Mouse (Mus musculus) olfactory bulb, adult 2 months (tissue): ENCODE results near the gene Pdap1.

Source experiments
- CTCF ChIP-seq: fragments of 200-500 bp; IDR thresholded peaks from 2 replicates; pipeline ENCODE4 v1.5.1; 2012; ENCODE audit warnings: low read depth, mild to moderate bottlenecking, low read length, moderate library complexity; ENCODE audit not compliant: insufficient read depth
- POLR2A ChIP-seq: fragments of 200-500 bp; IDR thresholded peaks from 2 replicates; pipeline ENCODE4 v1.6.1; 2012; ENCODE audit warnings: mild to moderate bottlenecking, low read depth, low read length, moderate library complexity; ENCODE audit not compliant: insufficient read depth

DNA sequence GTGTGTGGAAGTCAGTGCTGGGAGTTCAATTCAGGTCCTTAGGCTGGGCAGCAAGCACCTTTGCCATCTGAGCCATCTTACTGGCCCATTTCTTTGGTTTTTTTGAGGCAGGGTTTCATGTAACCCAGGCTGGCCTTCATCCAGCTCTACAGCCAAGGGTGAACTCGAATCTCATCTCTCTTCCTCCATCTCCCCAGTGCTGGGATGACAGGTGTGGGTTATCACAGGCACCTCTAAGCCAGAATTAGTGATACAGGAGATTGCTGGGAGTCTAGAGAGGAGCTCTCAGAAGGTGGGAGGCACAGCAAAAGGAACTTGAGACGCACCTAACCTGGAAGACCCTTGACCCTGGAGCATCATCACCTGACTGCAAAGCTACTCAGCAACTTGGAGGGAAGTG is 26.6 kb downstream of the Pdap1 start:
- TF ChIP-seq CTCF (no peak), POLR2A (no peak)
